Mouse (Mus musculus) C2C12 (cell line): ENCODE results near the gene Thrap3. TPM values are rescaled to one million over a fixed set of nuclear protein-coding genes. Genes with fewer than 3 reads are reported as not detected.

Experiments used
- H3K27me3 ChIP-seq: one replicate; pipeline ENCODE4 v1.6.1; 2011; ENCODE audit not compliant: control insufficient read depth, insufficient read depth, insufficient read length
- H3K36me3 ChIP-seq: one replicate; pipeline ENCODE4 v1.6.1; 2011; ENCODE audit not compliant: control insufficient read depth, insufficient read depth
- H3K4me3 ChIP-seq: one replicate; pipeline ENCODE4 v1.5.1; 2011; ENCODE audit warnings: mild to moderate bottlenecking, control low read depth; ENCODE audit not compliant: poor library complexity, insufficient read depth, severe bottlenecking
- H3K79me2 ChIP-seq: one replicate; pipeline ENCODE4 v1.6.1; 2011; ENCODE audit not compliant: control insufficient read depth, insufficient read depth
- H3K79me3 ChIP-seq: one replicate; pipeline ENCODE4 v1.6.1; 2011; ENCODE audit warnings: low read depth, control low read depth
- H3ac ChIP-seq: one replicate; pipeline ENCODE3; 2011; ENCODE audit warnings: low read depth; ENCODE audit not compliant: control insufficient read depth, insufficient read length
- CEBPB ChIP-seq: IDR thresholded peaks from one replicate; pipeline ENCODE4 v1.6.1; 2011; ENCODE audit warnings: low read depth, mild to moderate bottlenecking, control low read depth, moderate library complexity
- CTCF ChIP-seq: IDR thresholded peaks from one replicate; pipeline ENCODE4 v1.5.1; 2011; ENCODE audit not compliant: control insufficient read depth, insufficient read depth, insufficient read length
- FOSL1 ChIP-seq: IDR thresholded peaks from one replicate; pipeline ENCODE4 v1.8.0; 2011; ENCODE audit warnings: mild to moderate bottlenecking, low read length; ENCODE audit not compliant: poor library complexity, insufficient read depth, severe bottlenecking
- MAX ChIP-seq: IDR thresholded peaks from one replicate; pipeline ENCODE4 v1.6.1; 2011; ENCODE audit warnings: mild to moderate bottlenecking, control low read depth
- MYOD1 ChIP-seq: IDR thresholded peaks from one replicate; pipeline ENCODE4 v1.6.1; 2011; ENCODE audit warnings: low read depth; ENCODE audit not compliant: control insufficient read depth, insufficient read length
- MYOG ChIP-seq: IDR thresholded peaks from one replicate; pipeline ENCODE4 v1.6.1; 2011; ENCODE audit not compliant: control insufficient read depth, insufficient read length; ENCODE audit errors: extremely low read depth
- USF1 ChIP-seq: IDR thresholded peaks from one replicate; pipeline ENCODE4 v1.6.1; 2011; ENCODE audit warnings: low read depth, mild to moderate bottlenecking, control low read depth, moderate library complexity
- polyA plus RNA-seq: library from polyadenylated mRNA; unstranded; fragments of >200 nt; fragmentation: generic; extraction: Trizol; gene quantifications from one replicate; pipeline ENCODE4 v1.2.1, GENCODE M21; 2012; ENCODE audit warnings: missing spikeins

Gene Thrap3
- polyA plus RNA-seq, 1 experiment = 85.7 TPM

DNA sequence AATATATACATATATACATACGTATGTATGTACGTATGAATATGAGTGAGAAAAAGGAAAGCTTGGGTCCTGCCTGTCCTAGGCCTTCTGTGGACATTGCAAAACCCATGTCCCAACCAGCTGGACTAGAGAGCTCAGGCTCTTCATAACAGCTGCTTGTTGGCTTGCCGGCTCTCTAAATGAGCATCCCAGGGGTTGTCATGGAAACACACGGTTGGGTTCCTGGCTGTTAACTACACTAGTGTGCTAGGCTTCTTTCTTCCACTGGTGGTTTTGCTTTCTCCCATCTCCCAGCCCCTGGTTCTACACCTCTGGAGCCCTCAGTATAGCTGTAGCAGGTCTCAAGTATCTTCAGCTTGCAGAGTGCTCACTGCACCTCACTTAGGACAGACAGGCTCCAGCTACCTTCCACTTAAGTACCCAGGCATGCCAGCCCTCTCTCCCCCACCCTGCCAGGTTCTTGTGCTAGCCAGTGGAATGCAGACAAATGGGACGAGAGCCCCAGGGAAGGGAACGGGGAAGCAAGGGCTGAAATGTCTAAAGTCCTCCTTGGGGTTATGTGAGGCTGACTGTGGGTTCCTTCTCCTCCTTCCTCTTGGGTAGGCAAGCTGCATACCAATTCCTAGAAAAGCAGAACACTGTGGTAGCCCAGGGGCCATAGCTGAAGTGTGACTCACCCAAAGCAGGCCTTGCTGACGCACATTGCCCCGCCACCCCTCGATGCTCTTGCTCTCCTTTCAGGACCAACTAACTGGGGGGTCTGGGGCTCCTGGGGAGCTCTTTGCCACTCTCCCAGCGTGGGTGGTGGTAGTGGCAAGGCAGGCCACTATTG, 71.1 kb downstream of the Thrap3 start:
- TF ChIP-seq CTCF (no peak), MYOG (no peak), MYOD1 (no peak), FOSL1 (peak; percentile 75), CEBPB (no peak), MAX (peak; percentile 39), USF1 (no peak)
- no peak overlapping the region for H3ac ChIP-seq
- H3K79me2 ChIP-seq = peaks cover 12% of the 10 kb centered on the region
- peaks cover 73% of the 10 kb centered on the region for H3K36me3 ChIP-seq
- H3K27me3 ChIP-seq = no peaks in the 10 kb centered on the region
- no peak overlapping the region for H3K4me3 ChIP-seq
- H3K79me3 ChIP-seq = no peaks in the 10 kb centered on the region

DNA sequence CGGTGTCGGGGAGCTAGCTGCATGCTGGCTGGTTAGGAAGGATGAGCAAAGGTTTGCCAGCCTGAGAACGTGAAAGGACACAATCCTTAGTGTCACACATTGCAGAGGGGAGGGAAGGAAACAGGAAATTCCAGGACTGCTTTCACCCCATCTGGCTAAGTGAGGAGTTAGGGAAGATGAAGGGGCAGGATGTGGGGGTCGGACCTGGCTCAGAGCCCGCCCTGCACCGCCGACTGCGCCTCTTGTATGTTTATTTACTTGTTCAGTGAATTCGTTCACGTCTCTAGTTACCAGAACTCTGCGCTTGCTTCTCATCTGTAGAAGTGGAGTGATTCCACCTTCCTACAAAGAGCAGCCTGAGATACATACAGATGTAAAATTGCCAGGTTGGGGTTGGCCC, 72.1 kb downstream of the Thrap3 start:
- Histone ChIP-seq H3K27me3 (no peaks in the 10 kb centered on the region), H3K79me2 (peaks cover 12% of the 10 kb centered on the region), H3ac (no peak overlapping the region), H3K79me3 (no peaks in the 10 kb centered on the region), H3K4me3 (no peak overlapping the region), H3K36me3 (peaks cover 73% of the 10 kb centered on the region)
- TF ChIP-seq MYOG (no peak), CTCF (no peak), FOSL1 (no peak), MYOD1 (no peak)

GRCm38 (mm10) chr4:126123309-126124040, 79.1 kb downstream of the Thrap3 start:
- Histone ChIP-seq H3ac (no peak overlapping the region), H3K36me3 (peaks cover 50% of the 10 kb centered on the region), H3K79me3 (peaks cover 9% of the 10 kb centered on the region), H3K79me2 (peaks cover 49% of the 10 kb centered on the region), H3K27me3 (no peaks in the 10 kb centered on the region), H3K4me3 (no peak overlapping the region)
- no peak for TF ChIP-seq CEBPB
- TF ChIP-seq MAX = no peak
- no peak for TF ChIP-seq FOSL1
- TF ChIP-seq USF1 = no peak
- TF ChIP-seq MYOG = no peak
- no peak for TF ChIP-seq CTCF

DNA sequence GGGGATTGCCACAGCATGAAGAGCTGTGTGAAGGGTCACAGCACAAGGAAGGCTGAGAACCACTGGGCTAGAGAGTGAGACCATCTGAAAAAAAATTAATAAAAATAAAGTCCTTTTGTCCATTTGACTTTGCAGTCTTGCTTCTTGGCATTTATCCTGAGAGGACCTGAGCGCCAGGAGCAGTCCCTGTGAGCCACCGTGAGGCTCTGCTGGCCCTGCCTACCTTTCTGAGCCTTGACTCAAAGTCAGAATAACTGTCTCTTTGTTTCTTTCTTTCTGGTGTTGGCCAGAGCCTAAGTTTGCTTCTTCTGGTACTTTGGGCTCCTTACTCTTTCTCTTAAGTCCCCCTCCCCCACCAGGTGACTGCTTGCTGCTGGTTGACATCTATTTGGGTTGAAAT, 82.1 kb downstream of the Thrap3 start:
- Histone ChIP-seq H3ac (no peak overlapping the region), H3K79me2 (peaks cover 78% of the 10 kb centered on the region), H3K79me3 (peaks cover 17% of the 10 kb centered on the region), H3K4me3 (no peak overlapping the region), H3K27me3 (no peaks in the 10 kb centered on the region), H3K36me3 (peaks cover 31% of the 10 kb centered on the region)
- TF ChIP-seq MAX = no peak
- TF ChIP-seq MYOD1 = no peak
- no peak for TF ChIP-seq USF1
- TF ChIP-seq FOSL1 = no peak
- TF ChIP-seq CEBPB = no peak
- no peak for TF ChIP-seq MYOG
- no peak for TF ChIP-seq CTCF

DNA sequence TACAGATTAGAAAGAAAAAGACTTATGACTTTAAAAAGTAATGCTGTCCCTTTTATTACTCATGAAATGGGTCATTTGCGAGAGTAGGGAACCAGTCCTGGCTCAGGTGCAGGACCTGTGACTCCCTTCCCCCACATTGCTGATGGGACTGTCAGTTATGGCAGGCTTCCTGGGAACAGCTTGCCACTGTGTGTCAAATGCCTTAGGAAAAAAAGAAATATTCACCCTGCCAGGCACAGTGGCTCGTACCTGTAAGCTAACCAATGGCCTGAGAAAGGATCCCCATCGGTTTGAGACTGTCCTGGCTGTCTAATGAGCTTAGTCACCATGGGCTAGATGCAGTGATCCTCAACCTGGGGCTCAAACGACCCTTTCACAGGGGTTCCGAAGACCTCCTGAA, 82.5 kb downstream of the Thrap3 start:
- peaks cover 22% of the 10 kb centered on the region for H3K79me3 ChIP-seq
- no peaks in the 10 kb centered on the region for H3K27me3 ChIP-seq
- peaks cover 27% of the 10 kb centered on the region for H3K36me3 ChIP-seq
- H3ac ChIP-seq = no peak overlapping the region
- TF ChIP-seq CTCF = no peak
- TF ChIP-seq MAX = no peak
- TF ChIP-seq CEBPB = no peak
- peaks cover 83% of the 10 kb centered on the region for H3K79me2 ChIP-seq
- H3K4me3 ChIP-seq = no peak overlapping the region
